Mouse (Mus musculus) CH12.LX (cell line): ENCODE results near the gene Ngef.

ENCODE experiments used
- CTCF ChIP-seq, 2 experiments: IDR thresholded peaks in 1 of 2; conservative IDR thresholded peaks in 1 of 2; 2 replicates each; pipeline ENCODE4 v1.5.1; 2011 to 2012; ENCODE audit warnings: low read depth in 2 of 2, low read length in 2 of 2, improper control_type of control experiment in 1 of 2, inconsistent platforms in 1 of 2, mild to moderate bottlenecking in 1 of 2, moderate library complexity in 1 of 2
- NRF1 ChIP-seq: IDR thresholded peaks from 2 replicates; pipeline ENCODE4 v1.6.1; 2014; ENCODE audit warnings: low read depth, mild to moderate bottlenecking, inconsistent platforms, low read length, improper control_type of control experiment, moderate library complexity
- SIN3A ChIP-seq: IDR thresholded peaks from 2 replicates; pipeline ENCODE4 v1.6.1; 2012; ENCODE audit warnings: low read length, improper control_type of control experiment, inconsistent platforms
- TBP ChIP-seq: conservative IDR thresholded peaks from 2 replicates; pipeline ENCODE4 v1.6.1; 2011; ENCODE audit warnings: low read depth, low read length, improper control_type of control experiment

GRCm38 (mm10) chr1:87507857-87508256 is 65.8 kb downstream of the Ngef start:
- TF ChIP-seq NRF1 (no peak), CTCF (conservative IDR thresholded peaks at IDR 0.05 in 1 of 2, IDR thresholded peaks at IDR 0.05 in 1 of 2; ENCODE audit: low read depth in 2 of 2, low read length in 2 of 2) (no peak), TBP (no peak), SIN3A (no peak)
